26 mouse cellular contexts compared by ENCODE assay signal in genomic region chr19:43516397-43517035, GRCm38 (mm10). TPM values are rescaled to one million over a fixed set of nuclear protein-coding genes. Genes with fewer than 3 reads are reported as not detected.
A peak's percentile ranks its signal among the peaks of the same experiment; 100 is the strongest.
DNase-seq lines count a peak whose midpoint lies in the region; ATAC-seq and TF ChIP-seq lines count a peak whose summit lies in the region.
"Had no signal": no experiment of that assay in that cellular context is flagged by ENCODE, and none has a peak within 500 bp of the region (broad histone marks: within the 10 kb centered on the region; RNA-seq: fewer than 3 reads in every experiment).

No protein-coding gene starts in this region.

- TF ChIP-seq EP300 in ES-Bruce4 (IDR thresholded peaks at IDR 0.05; ENCODE audit: insufficient read depth, low read depth, low read length) = no peak

- H3K27me3 ChIP-seq in heart, embryonic 13.5 days (replicated peaks) = no peaks in the 10 kb centered on the region
- no peaks in the 10 kb centered on the region for H3K27me3 ChIP-seq in ES-Bruce4 (ENCODE audit: control insufficient read depth, insufficient read depth, low read length, poor library complexity, severe bottlenecking)
- no peaks in the 10 kb centered on the region for H3K27me3 ChIP-seq in liver, embryonic 16.5 days (ENCODE audit: control insufficient read depth, insufficient read depth, low read depth, low read length)
- H3K27me3 ChIP-seq: neural tube, embryonic 12.5 days; Patski had no signal

- ATAC-seq in heart, embryonic 13.5 days (ENCODE audit: extremely low read depth, insufficient number of reproducible peaks, low FRiP score, low TSS enrichment) = no peak
- ATAC-seq in liver, embryonic 16.5 days (ENCODE audit: low read depth) = peak; percentile 73
- ATAC-seq: activated CD4-positive, CD25-positive, alpha-beta regulatory T cell, adult 4 months; forebrain, embryonic 16.5 days; hindbrain, embryonic 16.5 days; intestine, embryonic 16.5 days; Patski had no signal

- H3K9ac ChIP-seq in heart, embryonic 13.5 days = 0 out of 2 replicates have a peak overlapping the region, but pooled peaks have one; percentile 24
- H3K9ac ChIP-seq in ES-Bruce4 (ENCODE audit: low read depth, poor library complexity, severe bottlenecking) = no peak overlapping the region
- H3K9ac ChIP-seq in liver, embryonic 16.5 days (ENCODE audit: low read depth, low read length) = no peak overlapping the region
- H3K9ac ChIP-seq: neural tube, embryonic 12.5 days had no signal

- H3K27ac ChIP-seq in heart, embryonic 13.5 days (replicated peaks) = no peak overlapping the region
- 0 out of 2 replicates have a peak overlapping the region, but pooled peaks have one; percentile 0 for H3K27ac ChIP-seq in ES-Bruce4 (ENCODE audit: insufficient read depth, low read length)
- peak overlapping the region; percentile 70 for H3K27ac ChIP-seq in liver, embryonic 16.5 days (ENCODE audit: low read length)
- H3K27ac ChIP-seq: neural tube, embryonic 12.5 days had no signal

- no peak for TF ChIP-seq POLR2A in ES-Bruce4 (IDR thresholded peaks at IDR 0.05; ENCODE audit: insufficient read depth, low read length)

- WGBS in heart, embryonic 13.5 days = 63% methylated on average over 14 of the region's 14 CpGs
- WGBS in liver, embryonic 16.5 days (ENCODE audit: insufficient replicate concordance) = 61% methylated on average over 14 of the region's 14 CpGs

- H3K4me2 ChIP-seq in heart, embryonic 13.5 days = no peak overlapping the region
- 0 out of 2 replicates have a peak overlapping the region, but pooled peaks have one; percentile 2 for H3K4me2 ChIP-seq in liver, embryonic 16.5 days (ENCODE audit: low read depth, low read length)
- H3K4me2 ChIP-seq: midbrain, embryonic 11.5 days; neural tube, embryonic 12.5 days had no signal

- no peak for DNase-seq in heart, postnatal 10 days
- peak; percentile 33 for DNase-seq in kidney, postnatal 14 days
- DNase-seq in kidney, postnatal 10 days = no peak
- no peak for DNase-seq in left cerebral cortex, postnatal 14 days (ENCODE audit: low spot score in 2 of 2)
- DNase-seq in cerebellum, postnatal 25 days = no peak
- DNase-seq: adrenal gland, postnatal 14 days; B cell, adult 2 months; cerebellum, adult 11-12 months; cerebellum, postnatal 14 days; embryo, embryonic 11 days; heart, postnatal 14 days; kidney, postnatal 4 days; lung, adult 2 months; lung, postnatal 36 days; spleen, adult 18-20 months; thymus, postnatal 36 days had no signal

- peaks cover 41% of the 10 kb centered on the region for H3K4me1 ChIP-seq in heart, embryonic 13.5 days
- peaks cover 6% of the 10 kb centered on the region for H3K4me1 ChIP-seq in ES-Bruce4 (ENCODE audit: control insufficient read depth, insufficient read depth, low read length)
- H3K4me1 ChIP-seq in liver, embryonic 16.5 days (ENCODE audit: control insufficient read depth, low read depth, low read length) = peaks cover 23% of the 10 kb centered on the region

- peaks cover 54% of the 10 kb centered on the region for H3K36me3 ChIP-seq in heart, embryonic 13.5 days
- peaks cover 62% of the 10 kb centered on the region for H3K36me3 ChIP-seq in ES-Bruce4 (ENCODE audit: control insufficient read depth, insufficient read depth, low read length, poor library complexity, severe bottlenecking)
- H3K36me3 ChIP-seq in liver, embryonic 16.5 days (ENCODE audit: control insufficient read depth, insufficient read depth) = no peaks in the 10 kb centered on the region

- no peak overlapping the region for H3K4me3 ChIP-seq in heart, embryonic 13.5 days
- H3K4me3 ChIP-seq in ES-Bruce4 (ENCODE audit: low read depth, low read length) = no peak overlapping the region
- no peak overlapping the region for H3K4me3 ChIP-seq in liver, embryonic 16.5 days (ENCODE audit: low read depth, low read length)
- H3K4me3 ChIP-seq: neural tube, embryonic 12.5 days had no signal

- no peak for TF ChIP-seq CTCF in ES-Bruce4 (IDR thresholded peaks at IDR 0.05; ENCODE audit: low read depth, low read length)

- intact Hi-C loops in heart, postnatal 10 days (cut with DNase I) = no loop called here
- intact Hi-C loops in left cerebral cortex, postnatal 14 days (cut with DNase I) = no loop called here

- H3K9me3 ChIP-seq in heart, embryonic 13.5 days = no peaks in the 10 kb centered on the region
- no peaks in the 10 kb centered on the region for H3K9me3 ChIP-seq in ES-Bruce4 (replicated peaks; ENCODE audit: control insufficient read depth, insufficient read depth, low read length, poor library complexity, severe bottlenecking)
- H3K9me3 ChIP-seq in liver, embryonic 16.5 days (replicated peaks; ENCODE audit: control insufficient read depth, low read length) = no peaks in the 10 kb centered on the region
- H3K9me3 ChIP-seq: neural tube, embryonic 12.5 days had no signal

RNA-seq across cellular contexts. Expression of gene Got1, which starts 7.9 kb away (rescaled TPM):
- 161 and 175 TPM in 2 replicates for polyA plus RNA-seq in heart, embryonic 13.5 days (2015; fragmentation: Nextera tagmentation; extraction: Ambion mirVana)
- 100 to 1,000 TPM; 438 to 489 TPM for total RNA-seq in heart, postnatal 10 days (2021)
- 148 and 152 TPM in 2 replicates for polyA plus RNA-seq in ES-Bruce4 (2011; ENCODE audit: insufficient read depth, insufficient read length, low read depth, missing spikeins)
- 25.3 and 28.0 TPM in 2 replicates for polyA plus RNA-seq in liver, embryonic 16.5 days (2015; fragmentation: Nextera tagmentation; extraction: Ambion mirVana)
- total RNA-seq in left cerebral cortex, postnatal 14 days (2021) = 100 to 1,000 TPM; 324 to 342 TPM
